Mouse (Mus musculus): ENCODE measurements around the gene Pmepa1. TPM values are rescaled to one million over a fixed set of nuclear protein-coding genes. Genes with fewer than 3 reads are reported as not detected.

Pmepa1 gene
- total RNA-seq, 2 experiments from 2014 or later = 40.5 to 44.0 TPM

DNA sequence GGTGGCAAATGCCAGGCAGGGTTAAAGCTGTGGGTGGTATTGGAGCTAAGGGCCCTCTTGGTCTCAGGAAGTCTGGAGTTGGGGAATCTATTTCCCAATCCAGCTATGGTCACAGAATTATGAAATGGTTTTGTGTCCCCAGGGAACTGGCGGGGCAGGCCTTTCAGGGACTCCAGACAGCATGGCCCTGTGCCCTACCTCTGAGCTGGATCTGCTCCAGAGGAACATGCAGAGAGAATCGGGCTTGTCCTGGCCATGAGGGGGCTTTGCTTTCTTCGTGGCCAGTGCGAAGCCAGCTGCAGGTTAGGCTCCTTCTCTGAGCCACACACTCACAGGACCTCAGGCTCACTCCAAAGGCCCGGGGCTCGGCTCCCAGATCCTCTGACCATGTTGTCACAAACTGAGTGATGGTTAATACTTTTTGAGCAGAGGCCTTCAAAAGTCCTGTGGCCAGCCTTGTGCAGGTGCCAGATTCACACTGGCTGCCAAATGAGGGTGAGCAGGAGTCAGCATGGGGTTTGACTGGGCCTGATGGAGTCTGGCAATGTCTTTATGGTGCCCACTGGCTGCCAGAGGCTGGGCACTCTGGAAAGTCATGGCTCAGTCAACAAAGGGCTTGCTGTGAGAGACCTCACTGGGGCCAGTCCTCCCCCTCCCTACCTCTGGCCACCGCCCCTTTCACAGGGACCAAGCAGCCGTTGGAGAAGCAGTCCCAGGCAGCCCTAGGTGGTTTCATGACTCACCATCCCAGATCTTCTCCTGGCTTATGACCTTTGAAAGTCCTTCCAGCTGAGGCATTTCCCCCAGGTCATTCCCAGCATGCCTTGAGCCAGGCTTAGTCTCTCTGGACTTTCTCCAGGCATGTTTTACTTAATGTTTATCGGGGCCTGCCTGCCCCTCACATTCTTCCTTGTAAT, 4.9 kb upstream of the Pmepa1 start:
- intact Hi-C loops (cut with DNase I) = no loop called here
- no peak for DNase-seq (ENCODE audit: extremely low spot score in 1 of 2, low spot score in 2 of 2)

- intact Hi-C loops (cut with DNase I) = loop anchor here (10.0 kb wide), 1 partner anchor 66 kb away; no protein-coding TSS in a partner anchor
- DNase-seq (ENCODE audit: extremely low spot score in 1 of 2, low spot score in 2 of 2) = no peak
These were observed 2.7 kb upstream of the Pmepa1 start for GRCm38 (mm10) chr2:173278846-173279580.

DNA sequence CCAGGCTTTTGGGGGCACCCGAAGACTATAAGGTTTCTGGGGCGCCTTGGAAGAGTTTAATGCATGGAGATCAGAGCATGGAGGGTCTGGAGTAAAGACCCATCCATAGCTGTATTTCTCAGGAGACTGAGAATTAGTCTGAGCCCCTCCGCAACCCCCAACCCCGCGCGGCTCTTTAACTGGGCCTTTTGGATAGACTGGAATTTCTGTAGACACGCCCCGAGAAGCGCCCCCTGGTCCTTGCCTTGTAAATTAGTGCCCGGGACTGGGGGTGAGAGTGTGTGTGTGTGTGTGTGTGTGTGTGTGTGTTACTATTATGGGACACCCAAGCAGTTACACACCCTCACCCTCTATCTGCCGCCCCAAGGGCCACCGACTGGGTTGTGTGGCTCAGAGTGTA, 526 bp upstream of the Pmepa1 start:
- intact Hi-C loops (cut with DNase I) = loop anchor here (10.0 kb wide), 1 partner anchor 68 kb away; no protein-coding TSS in a partner anchor
- DNase-seq (ENCODE audit: extremely low spot score in 1 of 2, low spot score in 2 of 2) = peak in 1 of 2 experiments; percentile 67

- intact Hi-C loops (cut with DNase I) = loop anchor here (10.0 kb wide), 1 partner anchor 69 kb away; no protein-coding TSS in a partner anchor
- peak in 1 of 2 experiments; percentile 61 for DNase-seq (ENCODE audit: extremely low spot score in 1 of 2, low spot score in 2 of 2)
These were observed 761 bp downstream of the Pmepa1 start for GRCm38 (mm10) chr2:173275343-173276201.

DNA sequence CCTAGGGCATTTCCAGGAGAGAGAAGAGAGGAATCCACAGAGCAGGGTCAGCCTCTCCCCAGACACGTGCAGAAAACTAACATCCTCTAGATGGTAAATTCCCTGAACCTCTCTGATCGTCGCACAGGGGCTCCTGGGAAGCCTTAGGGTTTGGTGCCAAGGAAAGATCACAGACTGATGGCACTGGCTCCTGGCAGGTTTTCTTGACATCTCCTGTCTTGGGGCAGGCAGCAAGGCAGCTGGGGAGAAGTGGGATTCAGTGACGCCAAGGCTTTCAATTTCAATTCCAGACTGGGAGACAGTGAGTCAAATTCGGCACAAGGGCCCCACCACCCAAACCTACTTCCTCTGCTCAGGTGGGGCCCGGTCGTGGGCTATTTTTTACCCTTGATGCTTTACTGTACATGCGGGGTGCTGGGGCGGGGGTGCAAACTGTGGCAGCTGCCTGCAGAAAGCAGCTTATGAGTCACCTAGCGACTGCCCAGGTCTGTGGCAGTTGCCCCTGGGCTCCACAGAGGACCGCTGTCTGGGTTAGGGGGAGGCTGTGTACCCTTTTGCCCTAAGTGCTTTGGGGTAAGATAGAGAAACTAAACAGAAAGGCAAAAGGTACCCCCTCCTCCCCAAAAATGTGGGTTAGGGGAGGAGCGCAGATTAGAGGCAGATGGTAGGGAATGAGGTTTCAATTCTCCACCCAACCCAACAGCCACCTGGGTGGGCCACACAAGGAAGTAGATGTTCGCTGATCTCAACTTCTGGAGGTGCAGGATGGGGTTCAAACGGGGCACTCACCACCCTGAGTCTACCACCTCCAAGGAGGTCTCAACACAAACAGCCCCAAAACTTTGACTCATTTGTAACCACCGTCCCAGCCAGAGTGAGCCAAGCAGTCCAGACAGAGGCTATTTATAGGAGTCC, 1.6 kb downstream of the Pmepa1 start:
- intact Hi-C loops (cut with DNase I) = loop anchor here (10.0 kb wide), 1 partner anchor 70 kb away; no protein-coding TSS in a partner anchor
- no peak for DNase-seq (ENCODE audit: extremely low spot score in 1 of 2, low spot score in 2 of 2)

DNA sequence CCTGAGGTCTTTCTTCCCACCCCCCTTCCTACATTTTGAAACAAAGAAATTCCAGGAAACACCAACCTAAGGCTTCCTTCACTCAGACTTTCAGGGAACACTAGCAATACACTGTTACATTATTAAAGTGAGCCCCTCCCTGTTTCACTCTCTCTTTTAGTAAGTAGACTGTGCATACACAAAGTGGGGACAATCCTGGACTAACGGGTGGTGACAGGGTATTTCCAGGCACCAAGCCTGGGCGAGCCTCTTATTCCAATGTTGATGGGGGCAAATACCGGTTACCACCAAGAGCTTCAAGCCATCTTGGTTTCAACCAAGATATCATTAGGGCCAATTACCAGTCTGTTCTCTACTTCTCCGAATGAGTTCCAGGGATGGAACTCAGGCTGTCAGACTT, 2.4 kb downstream of the Pmepa1 start:
- intact Hi-C loops (cut with DNase I) = loop anchor here (10.0 kb wide), 1 partner anchor 71 kb away; no protein-coding TSS in a partner anchor
- no peak for DNase-seq (ENCODE audit: extremely low spot score in 1 of 2, low spot score in 2 of 2)

GRCm38 (mm10) chr2:173272354-173272900, 3.9 kb downstream of the Pmepa1 start:
- intact Hi-C loops (cut with DNase I) = loop anchor here (10.0 kb wide), 1 partner anchor 72 kb away; no protein-coding TSS in a partner anchor

GRCm38 (mm10) chr2:173271541-173271940, 4.8 kb downstream of the Pmepa1 start:
- no peak for DNase-seq (ENCODE audit: extremely low spot score in 1 of 2, low spot score in 2 of 2)
- intact Hi-C loops (cut with DNase I) = loop anchor here (10.0 kb wide), 1 partner anchor 73 kb away; no protein-coding TSS in a partner anchor

More at GRCm38 (mm10) chr2:173272354-173272900, 3.9 kb downstream of the Pmepa1 start:
- no peak for DNase-seq (ENCODE audit: extremely low spot score in 1 of 2, low spot score in 2 of 2)

- peak in 1 of 2 experiments; percentile 23 for DNase-seq (ENCODE audit: extremely low spot score in 1 of 2, low spot score in 2 of 2)
- intact Hi-C loops (cut with DNase I) = loop anchor here (10.0 kb wide), 1 partner anchor 74 kb away; no protein-coding TSS in a partner anchor
These were observed 5.6 kb downstream of the Pmepa1 start for GRCm38 (mm10) chr2:173270601-173271248.

DNA sequence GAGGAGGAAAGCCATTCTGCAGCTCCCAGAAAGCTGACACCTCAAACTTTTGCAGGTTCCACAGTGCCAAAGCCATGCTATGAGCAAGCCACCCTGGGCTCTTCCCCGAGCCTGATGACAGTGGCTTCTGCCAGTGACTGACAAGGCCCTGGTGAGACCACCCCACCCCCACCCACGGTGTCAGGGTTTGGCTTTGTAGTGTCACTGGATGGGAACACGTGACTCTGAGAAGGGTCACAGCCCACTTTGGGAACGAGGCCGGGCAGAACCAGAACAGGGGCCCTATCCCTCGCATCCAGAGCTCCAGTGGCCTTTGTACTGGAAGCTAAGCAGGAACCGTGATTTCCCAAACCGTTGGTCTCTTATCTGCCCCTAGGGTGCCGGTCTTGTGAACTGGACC, 6.1 kb downstream of the Pmepa1 start:
- DNase-seq (ENCODE audit: extremely low spot score in 1 of 2, low spot score in 2 of 2) = no peak
- intact Hi-C loops (cut with DNase I) = loop anchor here (10.0 kb wide), 1 partner anchor 75 kb away; no protein-coding TSS in a partner anchor

- intact Hi-C loops (cut with DNase I) = loop anchor here (5.0 kb wide), 1 partner anchor 35 kb away; no protein-coding TSS in a partner anchor
These were observed 8.8 kb downstream of the Pmepa1 start for GRCm38 (mm10) chr2:173267562-173267961.

GRCm38 (mm10) chr2:173266349-173267112, 9.8 kb downstream of the Pmepa1 start:
- intact Hi-C loops (cut with DNase I) = loop anchor here (5.0 kb wide), 1 partner anchor 34 kb away; no protein-coding TSS in a partner anchor
- DNase-seq (ENCODE audit: extremely low spot score in 1 of 2, low spot score in 2 of 2) = peak in 1 of 2 experiments; percentile 20

More at GRCm38 (mm10) chr2:173267562-173267961, 8.8 kb downstream of the Pmepa1 start:
- no peak for DNase-seq (ENCODE audit: extremely low spot score in 1 of 2, low spot score in 2 of 2)

DNA sequence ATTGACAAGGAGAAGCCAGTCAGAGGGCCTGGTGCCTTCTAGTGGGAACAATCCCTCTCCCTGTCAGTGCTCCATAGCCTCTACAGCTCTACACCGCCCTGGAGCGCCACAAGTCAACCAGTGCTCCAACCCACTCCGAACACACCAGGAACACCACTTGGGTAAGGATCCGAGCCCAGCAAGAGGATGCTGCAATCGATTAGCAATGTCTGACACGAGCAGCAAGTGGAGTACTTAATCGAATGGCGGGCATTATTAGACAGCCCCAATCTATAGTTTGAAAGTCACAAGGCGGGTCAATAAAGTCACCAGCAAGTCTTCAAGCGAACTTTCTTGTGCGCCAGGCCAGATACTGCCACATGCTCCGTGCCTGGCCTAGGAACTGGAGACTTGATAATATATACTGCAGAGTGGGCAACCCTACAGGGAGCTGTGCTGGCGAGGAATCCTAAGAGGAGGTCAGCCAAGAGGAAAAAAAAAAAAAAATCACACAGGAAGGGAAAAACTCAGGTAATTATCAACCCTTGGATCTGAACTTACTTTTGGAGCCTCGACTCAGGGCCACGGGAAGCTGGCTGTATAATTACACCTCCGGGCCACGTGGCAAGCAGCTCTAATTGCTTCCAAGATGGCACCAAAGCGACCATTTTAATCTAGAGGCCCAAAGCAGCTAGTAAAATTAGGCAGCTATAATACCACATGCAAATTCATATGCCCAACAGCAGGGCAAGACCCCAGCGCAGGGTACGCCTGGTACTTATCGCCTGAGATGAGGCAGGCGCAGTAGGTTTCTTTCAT, 10.7 kb downstream of the Pmepa1 start:
- no peak for DNase-seq (ENCODE audit: extremely low spot score in 1 of 2, low spot score in 2 of 2)
- intact Hi-C loops (cut with DNase I) = loop anchor here (5.0 kb wide), 1 partner anchor 33 kb away; no protein-coding TSS in a partner anchor

GRCm38 (mm10) chr2:173264467-173265128, 11.7 kb downstream of the Pmepa1 start:
- peak in 1 of 2 experiments; percentile 24 for DNase-seq (ENCODE audit: extremely low spot score in 1 of 2, low spot score in 2 of 2)

More at GRCm38 (mm10) chr2:173264467-173265128, 11.7 kb downstream of the Pmepa1 start:
- intact Hi-C loops (cut with DNase I) = loop anchor here (5.0 kb wide), 1 partner anchor 32 kb away; no protein-coding TSS in a partner anchor
